ENCODE assay signal across 13 mouse cellular contexts in the genomic region with DNA sequence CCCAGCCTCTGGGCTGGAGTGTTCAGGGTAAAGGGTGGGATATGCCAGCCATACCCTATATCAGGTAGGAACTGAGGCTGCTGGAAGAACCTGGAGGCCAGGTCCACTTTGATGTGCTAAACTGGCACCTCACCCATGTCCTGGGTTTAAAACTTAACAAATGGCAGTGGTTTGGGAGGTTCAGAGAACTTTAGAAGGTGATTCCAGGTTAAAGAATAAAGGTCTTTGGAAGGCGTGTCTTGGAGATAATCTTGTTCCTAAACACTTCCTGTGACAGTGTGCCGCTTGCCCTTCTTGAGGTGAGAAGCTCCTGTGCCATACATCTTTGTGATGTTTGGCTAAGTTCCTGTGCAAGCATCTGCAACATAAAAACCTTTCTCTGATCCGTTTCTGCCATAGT.
"Had no signal": no experiment of that assay in that cellular context is flagged by ENCODE, and none has a peak within 500 bp of the region (broad histone marks: within the 10 kb centered on the region; RNA-seq: fewer than 3 reads in every experiment).

No protein-coding gene starts in this region.

- H3K4me3 ChIP-seq: midbrain, embryonic 10.5 days; midbrain, embryonic 13.5 days; midbrain, embryonic 15.5 days; neural tube, embryonic 12.5 days had no signal

- H3K27me3 ChIP-seq: midbrain, embryonic 15.5 days; neural tube, embryonic 12.5 days had no signal

- DNase-seq: lung, adult 18-20 months; lung, embryonic 14.5 days; lung, postnatal 10 days; lung, postnatal 4 days; right cerebral cortex, postnatal 14 days; spleen, adult 18-20 months; thymus, adult 18-20 months; thymus, postnatal 14 days; thymus, postnatal 36 days had no signal

- H3K9me3 ChIP-seq: midbrain, embryonic 10.5 days; midbrain, embryonic 13.5 days; midbrain, embryonic 15.5 days; neural tube, embryonic 12.5 days had no signal

- H3K9ac ChIP-seq: lung, embryonic 14.5 days; midbrain, embryonic 13.5 days; midbrain, embryonic 15.5 days; neural tube, embryonic 12.5 days had no signal

- H3K4me2 ChIP-seq: lung, embryonic 14.5 days; midbrain, embryonic 13.5 days; midbrain, embryonic 15.5 days; neural tube, embryonic 12.5 days had no signal

- H3K36me3 ChIP-seq: midbrain, embryonic 10.5 days; midbrain, embryonic 13.5 days; midbrain, embryonic 15.5 days; neural tube, embryonic 12.5 days had no signal

- H3K27ac ChIP-seq: midbrain, embryonic 10.5 days; midbrain, embryonic 13.5 days; midbrain, embryonic 15.5 days; neural tube, embryonic 12.5 days had no signal

- ATAC-seq: midbrain, embryonic 13.5 days; midbrain, embryonic 15.5 days had no signal
